Mouse (Mus musculus): ENCODE results near the gene Sumo3. TPM values are rescaled to one million over a fixed set of nuclear protein-coding genes. Genes with fewer than 3 reads are reported as not detected.

Gene Sumo3
- 61.4 TPM for total RNA-seq (2023)

DNA sequence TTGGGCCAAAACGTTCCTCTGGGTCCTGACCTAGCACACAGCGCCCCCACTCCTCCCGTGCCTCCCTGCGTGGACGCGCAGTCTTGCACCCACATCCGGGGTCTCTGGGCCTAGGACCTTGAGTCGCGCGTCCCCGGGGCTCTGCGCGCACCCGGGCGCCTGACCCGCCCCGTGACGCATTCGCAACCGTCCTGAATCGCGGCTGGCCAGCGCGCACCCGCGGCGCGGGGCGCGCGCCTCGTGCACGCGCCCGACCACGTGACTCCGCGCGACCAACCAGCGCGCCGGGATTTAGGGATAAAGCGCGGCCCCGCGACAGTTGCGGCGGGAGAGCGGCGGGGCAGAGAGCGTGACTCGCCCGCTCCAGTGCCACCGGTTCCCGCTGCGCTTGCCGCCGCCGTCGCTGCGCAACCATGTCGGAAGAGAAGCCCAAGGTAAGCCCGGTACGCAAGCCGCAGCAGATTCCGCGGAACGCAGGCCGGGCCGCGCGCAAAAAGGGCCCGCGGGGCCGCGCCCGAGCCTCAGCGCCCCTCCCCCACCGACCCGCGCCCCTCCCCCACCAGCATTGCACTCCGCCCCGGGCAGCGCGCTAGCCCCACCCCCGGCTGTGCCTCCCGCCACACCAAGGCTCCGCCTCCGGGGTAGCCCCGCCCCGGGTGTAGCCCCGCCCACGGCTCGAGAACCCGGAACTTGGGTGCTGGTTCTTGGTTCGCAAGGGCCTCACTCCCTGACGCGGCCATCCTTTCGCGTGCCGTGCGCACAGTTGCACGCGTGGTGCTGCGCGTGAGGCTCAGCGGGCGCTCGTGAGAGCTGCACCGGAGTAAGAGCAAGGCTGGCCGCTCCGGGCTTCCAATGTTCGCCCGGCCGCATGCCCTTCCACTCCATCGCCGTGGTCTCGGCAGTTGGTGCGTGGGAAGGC, at the start of gene Sumo3, which contains the start of gene Gm49325:
Gene Sumo3 (plus strand): TSS at position 190 of the 919 bp plus-strand sequence.
Gene Gm49325 (plus strand): TSS at position 290 of the 919 bp plus-strand sequence.

DNA sequence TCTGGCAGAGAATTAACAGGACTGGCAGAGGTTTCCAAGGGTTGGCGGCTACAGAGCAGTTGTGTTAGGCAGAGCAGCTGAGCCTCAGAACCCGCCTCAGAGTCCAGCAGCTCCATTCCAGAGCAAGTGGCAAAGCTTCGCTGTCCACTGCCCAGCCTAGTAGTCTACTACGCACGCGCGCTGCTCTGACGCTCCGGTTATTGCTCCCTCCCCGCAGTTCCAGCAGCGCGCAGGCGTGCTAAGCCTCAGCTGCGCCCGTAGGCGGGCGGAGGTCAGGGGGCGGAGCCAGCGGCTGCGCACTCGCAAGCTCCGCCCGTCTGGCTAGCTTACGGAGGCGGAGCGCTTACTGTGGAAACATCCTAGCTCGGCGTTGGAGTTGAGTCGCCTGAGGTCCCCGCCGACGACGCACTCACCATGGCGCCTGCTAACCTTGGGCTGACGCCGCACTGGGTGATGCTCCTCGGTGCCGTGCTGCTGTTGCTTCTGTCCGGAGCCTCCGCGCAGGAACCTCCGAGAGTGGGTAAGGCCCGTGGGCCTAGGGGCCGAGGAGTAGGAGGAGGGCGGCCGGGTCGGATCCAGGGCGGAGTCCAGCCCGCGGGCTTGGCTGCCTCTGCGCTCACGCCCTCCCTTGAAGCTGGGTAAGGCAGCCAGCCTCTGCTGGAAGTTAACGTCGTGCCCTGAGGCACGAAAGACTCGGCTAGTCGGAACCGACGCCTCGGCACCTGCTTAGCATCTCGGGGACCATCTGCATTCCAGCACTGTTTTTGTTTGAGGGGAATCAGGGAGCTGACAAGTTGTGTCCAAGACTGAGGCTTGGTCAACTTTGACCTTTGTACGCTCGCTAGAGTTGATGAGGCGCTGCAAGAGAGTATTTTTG, 24.3 kb upstream of the Sumo3 start, which contains the start of gene Pttg1ip:
Gene Pttg1ip (plus strand): TSS at position 313 of the 877 bp plus-strand sequence.

DNA sequence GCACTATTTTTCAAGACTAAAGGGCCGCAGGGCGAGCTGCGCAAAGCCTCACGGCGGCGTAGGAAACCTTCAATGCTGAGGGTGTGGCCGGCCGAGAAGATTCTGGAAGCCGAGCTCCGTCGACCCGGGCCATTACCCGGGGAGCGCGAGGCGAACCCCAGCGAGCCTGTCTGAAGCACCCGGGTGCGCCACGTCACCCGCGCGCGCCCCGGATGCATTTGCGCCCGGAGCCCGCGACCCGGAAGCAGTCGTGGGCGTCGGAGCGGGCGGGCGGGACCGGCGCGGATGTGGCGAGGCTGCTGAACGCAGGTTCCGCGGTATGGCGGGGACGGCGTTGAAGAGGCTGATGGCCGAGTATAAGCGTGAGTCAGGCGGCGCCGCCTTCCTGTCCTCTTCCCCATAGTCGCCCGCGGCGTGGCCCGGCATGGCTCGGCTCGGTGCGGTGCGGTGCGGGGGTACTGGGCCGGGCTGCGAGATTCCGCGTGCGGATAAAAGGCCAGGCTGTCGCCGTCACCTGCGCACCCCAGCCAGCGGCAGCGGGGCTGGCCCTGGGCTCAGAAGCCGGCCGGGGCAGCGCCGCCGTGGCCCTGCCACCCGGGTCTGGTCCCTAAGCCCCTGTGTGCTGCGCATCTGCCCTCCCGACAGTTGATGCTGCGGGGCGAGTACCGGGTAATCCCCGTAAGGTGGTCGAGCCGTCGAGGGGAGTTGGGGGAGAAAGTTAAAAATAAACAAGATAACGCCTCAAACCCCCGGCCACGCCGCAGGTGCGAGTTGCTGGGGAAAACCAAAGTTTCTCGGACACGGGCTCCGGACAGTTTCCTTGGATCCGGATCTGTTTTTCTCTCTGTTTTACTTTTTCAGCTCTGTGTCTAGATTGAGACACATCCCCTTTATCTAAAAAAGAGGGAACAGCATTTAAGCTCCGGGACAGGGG, 16.4 kb downstream of the Sumo3 start, which contains the start of gene Ube2g2:
Gene Ube2g2 (plus strand): TSS at position 221 of the 934 bp plus-strand sequence.

Other genes starting within 250 kb of the Sumo3 start
- gene Adarb1, start 187.8 kb upstream of the Sumo3 start, total RNA-seq (2023), result 2.0 TPM
- gene Fam207a, start 90.3 kb upstream of the Sumo3 start, total RNA-seq (2023), result 23.2 TPM
- 254 TPM for gene Itgb2, start 75.8 kb upstream of the Sumo3 start, total RNA-seq (2023)
- 109 TPM for gene Pttg1ip, start 24.4 kb upstream of the Sumo3 start, total RNA-seq (2023)
- not detected for gene Gm49325, start 100 bp downstream of the Sumo3 start, total RNA-seq (2023)
- gene Ube2g2, start 16.2 kb downstream of the Sumo3 start, total RNA-seq (2023), result 36.8 TPM
- 0.44 TPM for gene Tspear, start 80.5 kb downstream of the Sumo3 start, total RNA-seq (2023)
- gene Gm19402, start 84.7 kb downstream of the Sumo3 start, total RNA-seq (2023), result not detected
- not detected for gene Gm9508, start 91.1 kb downstream of the Sumo3 start, total RNA-seq (2023)
- not detected for gene Gm10272, start 100.5 kb downstream of the Sumo3 start, total RNA-seq (2023)
- not detected for gene Gm10024, start 105.4 kb downstream of the Sumo3 start, total RNA-seq (2023)
- gene Gm10142, start 109.7 kb downstream of the Sumo3 start, total RNA-seq (2023), result not detected
- gene Krtap12-1, start 114.5 kb downstream of the Sumo3 start, total RNA-seq (2023), result not detected
- not detected for gene Gm10100, start 120.4 kb downstream of the Sumo3 start, total RNA-seq (2023)
- gene Gm18596, start 136.5 kb downstream of the Sumo3 start, total RNA-seq (2023), result not detected
- not detected for gene Gm9736, start 145.3 kb downstream of the Sumo3 start, total RNA-seq (2023)
- not detected for gene Gm3233, start 153.6 kb downstream of the Sumo3 start, total RNA-seq (2023)
- gene Gm3238, start 165.2 kb downstream of the Sumo3 start, total RNA-seq (2023), result not detected
- not detected for gene Gm7138, start 170.8 kb downstream of the Sumo3 start, total RNA-seq (2023)
- not detected for gene Gm3250, start 176.4 kb downstream of the Sumo3 start, total RNA-seq (2023)
- not detected for gene Gm7137, start 182.1 kb downstream of the Sumo3 start, total RNA-seq (2023)
- not detected for gene Gm9639, start 189.0 kb downstream of the Sumo3 start, total RNA-seq (2023)
- gene Gm19668, start 193.0 kb downstream of the Sumo3 start, total RNA-seq (2023), result not detected
- gene Gm9507, start 205.7 kb downstream of the Sumo3 start, total RNA-seq (2023), result not detected
- gene Gm2696, start 208.6 kb downstream of the Sumo3 start, total RNA-seq (2023), result not detected
- not detected for gene Krtap10-4, start 221.0 kb downstream of the Sumo3 start, total RNA-seq (2023)
- not detected for gene Krtap10-10, start 229.8 kb downstream of the Sumo3 start, total RNA-seq (2023)
- not detected for gene Gm36176, start 240.7 kb downstream of the Sumo3 start, total RNA-seq (2023)
- not detected for gene Gm10318, start 246.8 kb downstream of the Sumo3 start, total RNA-seq (2023)